Mouse (Mus musculus) intestine, embryonic 16.5 days (tissue): ENCODE results near the gene Cpeb4. TPM values are rescaled to one million over a fixed set of nuclear protein-coding genes. Genes with fewer than 3 reads are reported as not detected.

ENCODE experiments used
- ATAC-seq: fragments of 200-750 bp; cut with Nextera tagmentation; 2 replicates; pipeline ENCODE4 v1.8.0; 2017; ENCODE audit warnings: moderate TSS enrichment, moderate library complexity
- H3K27ac ChIP-seq: fragments of 300-500 bp; sonication (generic); 2 replicates; pipeline ENCODE4 v1.5.1; 2014; ENCODE audit warnings: mild to moderate bottlenecking, low read length
- H3K27me3 ChIP-seq: fragments of 300-500 bp; sonication (generic); replicated peaks from 2 replicates; pipeline ENCODE4 v1.6.1; 2014; ENCODE audit warnings: low read length, control low read depth, mixed read lengths; ENCODE audit not compliant: control insufficient read depth, insufficient read depth
- H3K36me3 ChIP-seq: fragments of 300-500 bp; sonication (generic); 2 replicates; pipeline ENCODE4 v1.6.1; 2014; ENCODE audit warnings: low read length, control low read depth; ENCODE audit not compliant: control insufficient read depth, insufficient read depth
- H3K4me1 ChIP-seq: fragments of 300-500 bp; sonication (generic); 2 replicates; pipeline ENCODE4 v1.6.1; 2014; ENCODE audit warnings: low read length, control low read depth, mixed read lengths; ENCODE audit not compliant: control insufficient read depth, insufficient read depth
- H3K4me2 ChIP-seq: fragments of 300-500 bp; sonication (generic); 2 replicates; pipeline ENCODE4 v1.6.1; 2014; ENCODE audit warnings: low read depth, low read length, control low read depth
- H3K4me3 ChIP-seq: fragments of 300-500 bp; sonication (generic); 2 replicates; pipeline ENCODE4 v1.5.1; 2014; ENCODE audit warnings: mild to moderate bottlenecking, low read length
- H3K9ac ChIP-seq: fragments of 300-500 bp; sonication (generic); 2 replicates; pipeline ENCODE4 v1.6.1; 2014; ENCODE audit warnings: low read depth, low read length
- H3K9me3 ChIP-seq: fragments of 300-500 bp; sonication (generic); 2 replicates; pipeline ENCODE4 v1.6.1; 2016; ENCODE audit warnings: low read length, control low read depth; ENCODE audit not compliant: control insufficient read depth
- WGBS: fragments of 180-500 bp; shearing (Covaris S2); extraction: QIAGEN DNeasy Blood & Tissue Kit; methylation state at CpG from one replicate; pipeline ENCODE4 v1.1.7; 2014; 5-methylcytosine and 5-hydroxymethylcytosine counted together
- polyA plus RNA-seq: library from polyadenylated mRNA; unstranded; fragments of >200 nt; fragmentation: Nextera tagmentation; extraction: Ambion mirVana; gene quantifications from 2 replicates; pipeline ENCODE4 v1.2.1, GENCODE M21; 2015

The Cpeb4 gene
- polyA plus RNA-seq, 1 experiment from 2014 or later: 3.0 TPM

DNA sequence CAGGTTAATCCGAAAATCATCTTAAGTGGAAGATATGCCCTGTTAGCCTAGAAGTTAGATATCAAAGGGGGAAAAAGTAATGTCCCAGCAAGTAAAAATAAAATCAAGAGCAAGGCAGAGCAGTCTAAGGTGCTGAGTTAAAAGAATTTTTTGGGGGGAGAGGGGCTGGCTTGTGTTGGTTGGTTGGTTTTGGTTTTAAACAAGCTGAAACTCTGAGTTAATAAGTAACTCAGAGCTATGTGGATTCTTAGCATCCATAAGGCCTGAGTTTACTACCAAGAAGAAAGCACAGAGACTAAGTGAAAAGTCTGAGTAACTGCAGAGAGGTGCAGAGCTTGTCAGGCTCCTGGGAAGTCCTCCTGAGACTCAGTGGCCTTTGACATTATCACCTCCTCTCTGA, 16.2 kb downstream of the Cpeb4 start:
- no peak overlapping the region for H3K4me3 ChIP-seq
- 75% methylated on average over 1 of the region's 1 CpGs for WGBS
- ATAC-seq: no peak
- no peak overlapping the region for H3K9ac ChIP-seq
- H3K9me3 ChIP-seq: no peaks in the 10 kb centered on the region
- no peaks in the 10 kb centered on the region for H3K36me3 ChIP-seq
- H3K27ac ChIP-seq: no peak overlapping the region
- no peaks in the 10 kb centered on the region for H3K4me1 ChIP-seq
- no peak overlapping the region for H3K4me2 ChIP-seq
- H3K27me3 ChIP-seq: no peaks in the 10 kb centered on the region

- Histone ChIP-seq H3K4me2 (no peak overlapping the region), H3K9ac (no peak overlapping the region), H3K36me3 (no peaks in the 10 kb centered on the region), H3K4me1 (no peaks in the 10 kb centered on the region), H3K27ac (no peak overlapping the region), H3K4me3 (no peak overlapping the region), H3K9me3 (no peaks in the 10 kb centered on the region), H3K27me3 (no peaks in the 10 kb centered on the region)
- ATAC-seq: no peak
- 64% methylated on average over 3 of the region's 3 CpGs for WGBS
These were observed 20.1 kb downstream of the Cpeb4 start for GRCm38 (mm10) chr11:31892152-31892551.

DNA sequence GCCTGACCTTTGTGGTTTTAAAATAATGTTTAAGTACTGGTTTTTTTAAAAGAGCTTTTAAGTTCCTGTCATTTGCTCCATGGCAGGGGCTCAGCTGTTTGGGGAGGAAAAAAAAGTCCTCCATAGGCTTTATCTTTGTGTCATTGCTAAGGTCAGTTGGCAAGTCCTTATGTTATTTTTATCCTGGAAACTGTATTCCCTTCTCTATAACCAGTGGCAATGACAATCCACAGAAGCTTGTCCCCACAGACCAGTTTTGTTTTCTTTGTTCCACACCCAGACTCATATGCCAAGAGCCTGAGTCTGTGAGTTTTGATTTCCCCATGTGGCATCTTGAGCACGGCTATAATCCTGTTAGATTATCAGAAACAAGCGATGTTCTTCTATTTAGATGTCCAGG, 21.6 kb downstream of the Cpeb4 start:
- no peak overlapping the region for H3K27ac ChIP-seq
- H3K27me3 ChIP-seq: no peaks in the 10 kb centered on the region
- ATAC-seq: no peak
- H3K4me1 ChIP-seq: no peaks in the 10 kb centered on the region
- H3K4me2 ChIP-seq: no peak overlapping the region
- no peaks in the 10 kb centered on the region for H3K9me3 ChIP-seq
- H3K36me3 ChIP-seq: no peaks in the 10 kb centered on the region
- H3K9ac ChIP-seq: no peak overlapping the region
- no peak overlapping the region for H3K4me3 ChIP-seq
- 81% methylated on average over 2 of the region's 2 CpGs for WGBS

DNA sequence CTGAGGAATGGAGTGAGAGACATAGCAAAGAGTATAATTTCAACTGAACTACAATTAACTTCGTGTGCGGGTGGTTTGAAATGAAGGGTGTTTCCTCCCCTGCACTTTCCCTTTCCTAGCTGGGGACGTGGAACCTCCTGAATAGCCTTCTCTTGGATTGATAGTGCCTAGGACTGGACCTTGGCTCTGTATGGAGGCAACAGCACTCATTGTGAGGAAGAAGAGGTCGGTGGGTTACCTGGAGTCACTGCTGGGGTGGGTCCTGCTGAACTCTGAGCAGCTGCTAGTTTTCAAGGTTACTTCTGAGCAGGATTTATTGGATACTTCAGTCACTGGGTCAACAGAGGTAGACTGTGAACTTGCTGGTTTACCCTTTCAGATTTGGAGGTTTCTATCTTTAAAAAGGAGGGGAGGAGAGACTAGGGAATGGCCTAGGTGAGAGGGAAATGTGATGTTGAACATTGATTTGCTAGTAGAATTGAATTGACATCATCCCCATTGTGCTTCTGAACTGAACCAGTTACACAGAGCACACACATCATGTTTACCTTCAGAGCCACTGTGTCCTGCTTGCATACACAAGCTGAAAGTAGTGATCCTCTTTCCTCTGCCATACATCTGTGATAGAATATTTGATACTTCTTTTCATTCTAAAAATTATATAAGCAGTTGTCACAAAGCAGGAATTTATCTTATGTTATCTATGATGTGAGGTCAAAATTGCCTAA, 24.2 kb downstream of the Cpeb4 start:
- no peak overlapping the region for H3K27ac ChIP-seq
- no peaks in the 10 kb centered on the region for H3K27me3 ChIP-seq
- no peak overlapping the region for H3K4me3 ChIP-seq
- 60% methylated on average over 4 of the region's 4 CpGs for WGBS
- peak; percentile 26; the same call in 1 of the 2 replicates for ATAC-seq
- peaks cover 4% of the 10 kb centered on the region; the same call in 1 of the 2 replicates for H3K4me1 ChIP-seq
- H3K36me3 ChIP-seq: no peaks in the 10 kb centered on the region
- no peak overlapping the region for H3K4me2 ChIP-seq
- H3K9ac ChIP-seq: no peak overlapping the region
- H3K9me3 ChIP-seq: no peaks in the 10 kb centered on the region

DNA sequence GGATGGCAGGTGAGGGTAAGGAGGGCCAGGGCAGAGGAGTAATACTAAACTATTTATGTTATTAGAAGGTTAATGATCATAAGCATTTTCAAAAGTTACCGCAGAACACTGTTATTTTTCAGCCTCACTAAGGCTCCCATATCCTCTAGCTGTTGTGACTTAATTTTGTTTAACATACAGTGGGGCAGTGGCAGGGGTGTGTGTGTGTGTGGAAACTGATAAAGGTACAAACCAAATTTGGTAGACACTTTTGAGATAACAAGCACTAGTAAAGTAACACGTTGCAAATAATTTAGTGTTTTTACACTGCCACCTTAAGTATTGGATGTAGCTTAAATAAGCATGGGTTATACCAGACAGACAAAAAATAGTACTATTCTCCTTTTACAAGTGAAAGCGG, 24.9 kb downstream of the Cpeb4 start:
- H3K9ac ChIP-seq: no peak overlapping the region
- no peak overlapping the region for H3K4me2 ChIP-seq
- no peaks in the 10 kb centered on the region for H3K27me3 ChIP-seq
- no peaks in the 10 kb centered on the region for H3K9me3 ChIP-seq
- no peak overlapping the region for H3K4me3 ChIP-seq
- no peaks in the 10 kb centered on the region for H3K36me3 ChIP-seq
- H3K27ac ChIP-seq: no peak overlapping the region
- ATAC-seq: no peak
- 76% methylated on average over 3 of the region's 3 CpGs for WGBS
- peaks cover 4% of the 10 kb centered on the region; the same call in 1 of the 2 replicates for H3K4me1 ChIP-seq

DNA sequence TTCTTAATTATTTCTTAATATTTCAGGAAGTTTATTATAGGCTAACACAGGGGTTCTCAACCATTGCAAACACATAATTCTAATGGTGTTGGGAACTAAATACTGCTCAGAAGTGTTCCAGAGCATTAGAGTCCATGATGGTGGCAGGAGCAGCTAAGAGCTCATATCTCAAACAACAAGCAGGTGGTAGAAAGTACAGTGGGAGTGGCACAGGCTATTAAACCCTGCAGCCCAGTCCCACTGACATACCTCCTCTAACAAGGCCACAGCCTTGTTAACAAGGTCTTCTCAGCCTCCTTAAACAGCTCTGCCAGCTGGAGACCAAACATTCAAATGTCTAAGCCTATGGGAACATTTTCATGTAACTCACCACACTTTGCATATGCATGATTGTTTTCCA, 27.2 kb downstream of the Cpeb4 start:
- Histone ChIP-seq H3K36me3 (no peaks in the 10 kb centered on the region), H3K27me3 (no peaks in the 10 kb centered on the region), H3K9me3 (no peaks in the 10 kb centered on the region), H3K4me3 (no peak overlapping the region), H3K4me1 (peaks cover 7% of the 10 kb centered on the region; the same call in 1 of the 2 replicates), H3K9ac (no peak overlapping the region), H3K4me2 (no peak overlapping the region), H3K27ac (no peak overlapping the region)
- ATAC-seq: peak; percentile 61

DNA sequence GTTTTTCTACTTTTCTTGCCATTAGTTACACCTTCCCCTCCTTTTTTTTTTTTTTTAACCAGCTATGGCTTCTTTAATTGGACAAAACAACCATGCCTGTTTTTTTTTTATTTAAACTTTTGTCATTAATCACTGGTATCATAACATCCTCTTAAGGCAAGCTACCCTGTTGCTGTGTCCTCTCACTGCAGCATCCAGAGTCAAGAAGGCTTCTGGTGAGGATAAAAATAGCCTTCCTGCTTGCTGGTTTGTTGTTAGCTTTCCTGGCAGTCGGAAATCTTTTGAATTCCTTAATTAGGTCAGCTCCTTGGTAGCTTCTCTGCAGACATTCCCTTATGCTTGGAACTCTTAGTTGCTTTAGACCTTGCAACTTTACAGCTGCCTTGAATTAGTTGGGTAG, 28.7 kb downstream of the Cpeb4 start:
- Histone ChIP-seq H3K4me1 (peaks cover 7% of the 10 kb centered on the region; the same call in 1 of the 2 replicates), H3K9ac (no peak overlapping the region), H3K36me3 (no peaks in the 10 kb centered on the region), H3K4me2 (no peak overlapping the region), H3K27me3 (no peaks in the 10 kb centered on the region), H3K9me3 (no peaks in the 10 kb centered on the region), H3K27ac (no peak overlapping the region), H3K4me3 (no peak overlapping the region)
- WGBS: 20% methylated on average over 1 of the region's 1 CpGs
- ATAC-seq: no peak

- Histone ChIP-seq H3K27me3 (no peaks in the 10 kb centered on the region), H3K27ac (no peak overlapping the region), H3K4me1 (peaks cover 9% of the 10 kb centered on the region; the same call in 1 of the 2 replicates), H3K9ac (no peak overlapping the region), H3K9me3 (no peaks in the 10 kb centered on the region), H3K4me3 (no peak overlapping the region), H3K4me2 (no peak overlapping the region), H3K36me3 (no peaks in the 10 kb centered on the region)
- 0 out of 2 replicates have a peak, but pooled peaks have one; percentile 22 for ATAC-seq
- 74% methylated on average over 1 of the region's 1 CpGs for WGBS
These were observed 30.4 kb downstream of the Cpeb4 start for GRCm38 (mm10) chr11:31902251-31903001.

GRCm38 (mm10) chr11:31906499-31906898, 34.5 kb downstream of the Cpeb4 start:
- no peak overlapping the region for H3K4me2 ChIP-seq
- ATAC-seq: peak; percentile 89
- no peaks in the 10 kb centered on the region for H3K9me3 ChIP-seq
- H3K27ac ChIP-seq: no peak overlapping the region
- no peak overlapping the region for H3K9ac ChIP-seq
- 0 out of 2 replicates have a peak, but pooled peaks cover 6% of the 10 kb centered on the region for H3K4me1 ChIP-seq
- H3K4me3 ChIP-seq: no peak overlapping the region
- no peaks in the 10 kb centered on the region for H3K36me3 ChIP-seq
- H3K27me3 ChIP-seq: no peaks in the 10 kb centered on the region
